Mouse (Mus musculus) megakaryocyte-erythroid progenitor cell, adult 5-6 weeks (primary cell): ENCODE data around the gene Apmap. TPM values are rescaled to one million over a fixed set of nuclear protein-coding genes. Genes with fewer than 3 reads are reported as not detected.

Experiments
- ATAC-seq: replicated peaks from 2 replicates; pipeline ENCODE4 v1.8.0; 2016; ENCODE audit warnings: mild to moderate bottlenecking, inconsistent platforms; ENCODE audit not compliant: severe bottlenecking, poor library complexity, low FRiP score, low TSS enrichment
- total RNA-seq, 2 experiments: library from RNA; stranded (forward) in 1 of 2; stranded (reverse) in 1 of 2; fragments of 200-1000, 215-1000 nt in 1 of 2; fragments of >200 nt in 1 of 2; fragmentation: Nextera tagmentation in 1 of 2; gene quantifications; 2 replicates each; pipeline ENCODE4 v1.2.3; 2014 to 2017

Apmap gene
- 10.7 and 20.5 TPM in 2 replicates for total RNA-seq (2014; fragmentation: Nextera tagmentation)
- 37.2 and 43.1 TPM in 2 replicates for total RNA-seq (2017)

DNA sequence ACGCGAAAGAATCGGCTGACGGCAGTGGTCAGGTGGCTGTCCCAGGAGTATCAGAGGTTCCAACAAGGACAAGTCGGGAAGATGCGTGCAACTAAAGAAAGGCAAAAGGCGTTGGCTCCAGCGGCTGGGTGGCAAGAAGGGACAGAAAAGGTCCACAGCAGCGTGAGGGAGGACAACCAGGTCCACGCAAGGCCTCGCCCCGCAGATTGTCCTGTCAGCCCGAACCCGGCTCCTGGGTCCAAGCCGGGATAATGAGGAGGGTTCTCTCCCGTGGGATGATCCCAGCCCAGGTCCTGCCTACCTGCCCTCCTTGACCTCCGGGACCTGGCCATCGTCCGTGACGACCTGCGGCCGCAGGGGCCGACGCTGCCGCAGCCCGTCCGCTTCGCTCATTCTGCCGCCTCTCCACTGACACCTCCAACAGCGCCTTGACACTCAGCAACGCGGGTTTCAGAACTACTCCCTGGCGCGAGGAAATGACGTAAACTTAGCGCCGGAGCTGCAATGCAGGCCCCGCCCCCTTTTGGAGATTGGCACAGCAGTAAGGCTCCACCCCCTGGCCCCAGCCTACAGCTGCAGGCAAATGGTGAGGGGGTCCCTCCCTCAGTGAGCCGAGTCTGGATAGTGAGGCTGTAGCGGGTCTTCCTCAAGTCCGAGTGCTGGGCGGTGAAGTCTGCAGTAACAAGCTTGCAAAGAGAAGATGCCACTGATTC lies at the start of gene Apmap:
Gene Apmap (minus strand): TSS at position 481 of the 713 bp plus-strand sequence.
- peak; percentile 90 for ATAC-seq

- no peak for ATAC-seq
These were observed 48.8 kb upstream of the Apmap start for GRCm38 (mm10) chr2:150656975-150657768.

- ATAC-seq, result no peak
These were observed 47.7 kb upstream of the Apmap start for GRCm38 (mm10) chr2:150656112-150656511.

DNA sequence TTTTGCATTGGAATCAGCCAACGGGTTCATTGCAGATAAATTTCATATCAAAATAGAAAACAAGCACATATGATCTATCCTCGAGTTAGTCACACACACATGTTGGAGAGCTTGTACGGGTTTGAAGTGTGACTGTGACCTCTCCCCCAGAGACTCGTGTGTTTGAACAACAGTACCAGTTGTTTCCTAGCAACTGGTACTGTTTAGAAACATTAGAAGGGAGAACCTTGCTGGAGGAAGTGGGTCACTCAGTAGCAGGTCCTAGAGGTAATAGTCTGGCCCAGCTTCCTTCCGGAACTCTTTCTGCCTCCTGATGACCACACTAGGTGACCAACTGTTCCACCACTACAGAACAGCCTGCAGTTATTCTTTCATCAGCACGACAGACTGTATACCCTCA lies 46.9 kb upstream of the Apmap start:
- peak; percentile 51; the same call in 1 of the 2 replicates for ATAC-seq

GRCm38 (mm10) chr2:150654814-150655213 lies 46.4 kb upstream of the Apmap start:
- ATAC-seq, result no peak

DNA sequence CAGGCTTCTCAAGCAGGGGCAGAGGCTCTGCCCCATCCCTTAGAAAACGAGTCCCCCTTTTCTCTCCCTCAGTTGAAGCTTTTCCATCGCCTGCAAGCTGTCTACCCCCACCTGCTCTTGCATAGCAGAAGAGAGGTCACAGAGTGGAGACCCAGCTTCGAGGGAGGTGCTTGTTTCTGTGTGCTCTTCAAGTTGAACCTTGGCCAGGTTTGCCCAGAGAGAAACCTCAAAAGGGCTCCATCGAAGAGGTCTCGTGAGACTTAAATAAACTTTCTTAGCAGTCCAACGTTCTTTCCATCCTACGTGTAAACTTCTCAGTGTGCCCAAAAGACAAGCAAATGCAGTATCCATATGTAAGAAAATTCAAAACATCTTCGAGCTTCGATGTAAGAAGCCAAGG lies 43.0 kb upstream of the Apmap start:
- no peak for ATAC-seq

DNA sequence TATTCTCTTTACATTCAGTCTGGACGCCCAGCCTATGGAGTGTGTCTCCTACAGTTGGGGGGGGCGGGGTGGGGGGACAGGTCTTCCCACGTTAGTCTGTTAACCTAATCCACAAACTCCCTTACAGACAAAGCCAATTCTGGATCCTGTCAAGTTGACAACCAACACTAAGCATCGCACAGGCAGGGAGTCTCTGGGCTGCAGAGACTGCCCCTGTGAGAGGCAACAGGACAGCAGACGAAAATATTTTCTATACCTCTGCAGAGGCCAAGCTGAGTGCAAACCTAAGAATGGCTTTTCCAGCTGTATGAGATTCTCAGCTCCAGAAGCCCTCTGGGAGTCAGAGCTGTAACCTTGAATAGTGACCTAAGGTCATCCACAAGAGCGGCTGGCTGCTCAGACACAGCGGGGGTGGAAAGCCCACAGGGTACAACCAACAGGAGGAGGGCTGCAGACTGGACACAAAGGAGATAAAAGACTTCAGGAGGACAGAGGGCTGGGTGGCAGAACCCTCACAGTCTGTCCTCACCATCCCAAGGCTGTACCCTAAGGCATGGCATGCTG lies 42.2 kb upstream of the Apmap start:
- no peak for ATAC-seq

DNA sequence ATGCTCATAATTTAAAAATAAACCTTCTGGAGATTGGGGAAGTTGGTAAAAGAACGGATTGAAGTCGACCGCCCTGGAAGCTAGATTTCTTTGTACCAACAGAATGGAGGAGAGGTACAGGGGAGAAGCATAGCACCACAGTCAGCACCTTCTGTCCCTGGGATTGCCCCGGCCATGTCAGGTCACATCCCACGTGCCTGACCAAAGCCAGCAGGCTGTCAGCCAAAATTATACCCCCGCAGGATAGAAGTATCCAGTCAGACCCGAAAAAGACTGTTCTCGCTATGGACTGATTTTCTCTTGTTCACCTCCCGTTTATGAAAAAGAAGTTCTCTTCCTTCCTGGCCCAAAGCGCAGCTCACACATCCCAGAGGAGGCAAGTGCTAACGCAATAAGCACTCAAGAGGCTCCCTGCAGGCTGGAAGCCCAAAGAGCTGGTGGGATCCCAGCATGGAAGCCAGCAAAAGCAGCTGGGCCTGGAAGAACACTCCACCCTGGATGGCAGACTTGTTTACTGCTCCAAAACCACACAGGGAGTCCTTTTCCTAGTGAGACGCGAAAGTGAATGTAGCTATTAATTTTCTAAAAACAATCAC lies 40.0 kb upstream of the Apmap start:
- ATAC-seq, result no peak

DNA sequence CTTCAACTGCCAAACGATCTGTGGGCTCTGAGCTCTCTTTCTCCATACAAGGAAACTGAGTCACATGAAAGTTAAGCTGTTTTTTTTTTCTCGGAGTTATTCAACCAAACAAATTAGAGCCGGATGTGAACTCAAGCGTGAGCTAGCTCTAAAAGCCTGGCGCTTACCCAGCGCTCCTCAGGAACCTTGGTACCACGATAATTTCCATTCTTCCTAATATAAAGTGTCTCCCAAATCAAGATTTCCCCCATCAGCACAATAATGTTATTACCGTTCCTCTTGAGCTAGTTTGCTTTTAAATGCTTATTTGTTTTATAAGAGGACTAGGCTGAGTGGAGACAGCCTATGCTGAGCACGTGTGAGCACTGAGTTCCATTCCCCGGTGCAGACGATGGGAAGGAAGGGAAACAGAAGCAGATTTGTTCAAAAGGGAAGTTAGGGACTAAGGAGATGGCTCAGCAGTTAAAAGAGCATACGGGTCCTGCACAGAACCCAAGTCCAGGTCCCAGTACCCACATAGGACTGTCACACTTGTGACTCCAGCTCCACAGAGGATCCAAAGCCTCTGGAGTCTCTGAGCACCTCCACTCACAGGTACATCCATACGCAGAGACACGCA lies 39.4 kb upstream of the Apmap start:
- no peak for ATAC-seq

DNA sequence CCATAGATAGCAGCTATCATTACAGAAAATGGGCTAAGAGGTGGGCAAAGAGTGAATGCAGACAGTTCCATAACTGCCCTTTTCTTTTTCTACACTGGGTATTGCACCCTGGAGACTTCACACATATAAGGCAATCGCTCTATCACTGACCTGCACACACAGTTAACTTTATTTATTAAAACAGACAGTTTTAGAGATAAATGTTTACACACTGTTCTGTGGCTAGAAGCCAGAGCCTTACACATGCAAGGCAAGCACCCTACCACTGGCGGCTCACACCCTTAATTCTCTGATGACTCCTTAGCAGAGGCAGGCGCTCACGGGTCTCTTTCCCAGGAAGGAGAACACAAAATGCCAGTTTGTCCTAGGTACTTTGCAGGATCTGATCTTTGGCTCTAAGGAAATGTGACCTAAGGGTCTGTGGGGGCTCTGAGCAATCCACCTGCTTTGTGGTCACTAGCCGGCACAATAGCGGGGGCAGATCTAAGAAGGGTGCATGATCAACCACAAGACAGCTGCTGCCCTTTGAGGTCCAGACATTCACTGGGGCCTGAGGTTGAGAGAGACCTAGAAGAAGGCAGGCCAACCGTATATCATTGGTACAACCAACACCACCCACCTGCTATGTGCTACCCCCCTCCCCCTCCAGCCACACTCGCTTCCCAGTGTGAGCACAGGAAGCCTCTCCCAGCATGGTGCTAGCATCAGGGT lies 38.2 kb upstream of the Apmap start:
- ATAC-seq, result peak; percentile 83

- peak; percentile 27 for ATAC-seq
These were observed 36.9 kb upstream of the Apmap start for GRCm38 (mm10) chr2:150645225-150645624.

GRCm38 (mm10) chr2:150643726-150644415 lies 35.5 kb upstream of the Apmap start:
- ATAC-seq, result no peak

- ATAC-seq, result peak; percentile 17
These were observed 34.8 kb upstream of the Apmap start for GRCm38 (mm10) chr2:150643166-150643565.

- ATAC-seq, result peak; percentile 81
These were observed 30.0 kb upstream of the Apmap start for GRCm38 (mm10) chr2:150638370-150638733.

DNA sequence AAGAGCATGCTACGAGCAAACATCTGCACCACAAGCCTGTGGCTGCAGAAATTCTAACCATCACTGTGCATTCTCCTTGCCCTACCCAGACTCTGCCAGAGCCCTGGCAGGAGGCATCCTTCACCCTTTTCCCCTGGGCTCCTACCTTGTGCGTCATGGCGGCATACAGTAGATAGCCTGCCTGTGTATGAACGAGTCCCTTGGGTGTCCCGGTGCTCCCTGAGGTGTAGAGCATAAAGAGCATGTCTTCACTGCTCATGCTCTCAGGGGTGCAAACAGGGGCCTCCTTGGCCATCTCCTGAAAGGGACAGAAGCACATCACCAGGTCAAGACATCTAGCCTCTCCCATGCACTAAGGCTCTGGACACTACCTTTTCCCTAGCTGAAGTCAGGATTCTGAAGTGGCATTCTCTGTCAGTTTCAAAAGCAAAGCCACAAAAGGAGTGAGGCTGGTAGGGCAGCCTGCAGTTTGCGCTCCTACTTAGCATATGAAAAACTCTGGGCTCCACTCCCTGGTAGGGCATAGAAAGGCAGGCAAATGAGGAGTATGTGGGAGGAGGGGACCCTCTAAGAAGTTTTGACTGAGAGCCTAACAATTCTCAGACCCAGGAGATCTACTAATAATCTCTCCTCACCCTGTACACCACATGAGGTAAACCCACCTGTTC lies 29.5 kb upstream of the Apmap start:
- no peak for ATAC-seq

GRCm38 (mm10) chr2:150635877-150636446 lies 27.6 kb upstream of the Apmap start:
- peak; percentile 81 for ATAC-seq

DNA sequence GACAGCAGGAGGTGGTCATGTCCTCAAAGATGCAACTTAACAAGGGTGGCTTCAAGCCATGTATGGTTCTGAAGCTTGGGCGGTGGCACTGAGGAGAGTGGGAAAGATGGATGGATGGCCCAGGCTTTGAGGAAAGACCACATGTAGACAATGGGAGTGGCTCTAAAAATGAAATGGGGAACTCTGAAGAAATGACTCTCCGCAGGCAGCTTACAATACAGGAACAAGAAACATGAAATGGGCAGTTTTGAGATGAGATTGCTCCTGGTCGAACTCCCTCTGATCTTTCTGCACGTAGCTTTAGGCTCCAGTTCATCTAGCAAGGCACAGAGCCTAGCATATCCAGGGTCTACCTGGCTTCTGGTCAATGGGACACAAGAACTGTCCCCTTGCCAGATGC lies 20.9 kb upstream of the Apmap start:
- no peak for ATAC-seq

DNA sequence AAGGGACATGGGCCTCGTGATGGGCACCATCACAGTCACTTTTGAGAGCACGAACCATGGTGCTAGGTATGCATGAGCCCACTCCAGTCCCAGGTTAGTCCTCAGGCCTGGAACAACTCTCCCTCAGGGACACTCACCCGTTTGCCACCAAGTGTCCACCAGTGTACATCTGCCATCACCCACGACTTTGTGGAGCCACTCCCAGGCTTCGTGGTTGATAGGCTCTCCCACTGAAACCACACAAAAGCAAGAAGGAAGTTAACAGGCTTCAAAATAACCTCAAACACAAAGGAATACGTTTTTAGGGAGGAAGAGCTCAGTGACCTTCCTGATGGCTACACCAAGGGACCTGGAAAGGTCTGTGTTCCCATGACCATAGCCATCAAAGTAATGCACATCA lies 18.8 kb upstream of the Apmap start:
- ATAC-seq, result no peak
